Mouse (Mus musculus): ENCODE measurements around the gene Pkp2.

- no peak for TF ChIP-seq HCFC1 (IDR thresholded peaks at IDR 0.05; ENCODE audit: low read depth, low read length)
- no peak for TF ChIP-seq UBTF (IDR thresholded peaks at IDR 0.05; ENCODE audit: low read depth, low read length)
- no peak for TF ChIP-seq POLR2AphosphoS2 (IDR thresholded peaks at IDR 0.05; ENCODE audit: low read depth, low read length)
- TF ChIP-seq CTCF (conservative IDR thresholded peaks at IDR 0.05 in 1 of 2, IDR thresholded peaks at IDR 0.05 in 1 of 2; ENCODE audit: low read depth in 2 of 2, low read length in 2 of 2): no peak
- no peak for TF ChIP-seq EP300 (IDR thresholded peaks at IDR 0.05; ENCODE audit: low read length)
- no peak for TF ChIP-seq KAT2A (IDR thresholded peaks at IDR 0.05; ENCODE audit: insufficient replicate concordance, low read length)
- no peak for TF ChIP-seq ZNF384 (IDR thresholded peaks at IDR 0.05; ENCODE audit: low read depth, low read length)
- no peak for TF ChIP-seq RCOR1 (conservative IDR thresholded peaks at IDR 0.05; ENCODE audit: low read depth, low read length)
- TF ChIP-seq NRF1 (IDR thresholded peaks at IDR 0.05; ENCODE audit: low read depth, low read length): no peak
- TF ChIP-seq ZC3H11A (IDR thresholded peaks at IDR 0.05; ENCODE audit: low read depth, low read length): no peak
These were observed 42.8 kb downstream of the Pkp2 start for GRCm38 (mm10) chr16:16255874-16256273.
